Mouse (Mus musculus) left cerebral cortex, postnatal 4 days (tissue): ENCODE results near the gene Nlgn2. TPM values are rescaled to one million over a fixed set of nuclear protein-coding genes. Genes with fewer than 3 reads are reported as not detected.

Source experiments
- microRNA-seq: library from miRNA; unstranded; fragments of <30 nt; microRNA quantifications from one replicate; pipeline ENCODE4 v1.2.0, GENCODE M21; 2022
- total RNA-seq, 2 experiments: library from RNA; stranded (reverse); gene quantifications; 2 replicates each; pipeline ENCODE4 v1.2.3; 2021

Nlgn2 gene
- total RNA-seq, 2 experiments from 2014 or later: 237 to 257 TPM

Small RNAs within 50 kb of the gene (microRNA-seq; reads per million reads assigned to microRNA genes)
- not detected for gene Mir6924

Other genes starting within 250 kb of the Nlgn2 start
- 100 to 1,000 TPM; 166 to 200 TPM for gene Atp1b2, start 231.8 kb downstream of the Nlgn2 start, total RNA-seq
- gene Shbg, start 219.9 kb downstream of the Nlgn2 start, total RNA-seq: not detected
- 10 to 100 TPM in 1 of 2 experiments, 1 to 10 TPM in 1; 8.7 to 12.4 TPM for gene Sat2, start 215.8 kb downstream of the Nlgn2 start, total RNA-seq
- gene Fxr2, start 204.8 kb downstream of the Nlgn2 start, total RNA-seq: 100 to 1,000 TPM in 1 of 2 experiments, 10 to 100 TPM in 1; 98.2 to 107 TPM
- not detected for gene Sox15, start 182.5 kb downstream of the Nlgn2 start, total RNA-seq
- gene Mpdu1, start 175.1 kb downstream of the Nlgn2 start, total RNA-seq: 10 to 100 TPM; 83.6 to 85.3 TPM
- gene Cd68, start 171.6 kb downstream of the Nlgn2 start, total RNA-seq: 1 to 10 TPM; 7.1 to 8.5 TPM
- 100 to 1,000 TPM; 661 to 680 TPM for gene Eif4a1, start 165.4 kb downstream of the Nlgn2 start, total RNA-seq
- 100 to 1,000 TPM; 117 to 129 TPM for gene Senp3, start 155.7 kb downstream of the Nlgn2 start, total RNA-seq
- 1 to 10 TPM in 1 of 2 experiments, under 1 TPM in 1; 0.93 to 1.3 TPM for gene Tnfsf13, start 152.0 kb downstream of the Nlgn2 start, total RNA-seq
- 1 to 10 TPM; 6.4 to 8.7 TPM for gene Tnfsf12, start 141.9 kb downstream of the Nlgn2 start, total RNA-seq
- under 1 TPM; 0.30 to 0.97 TPM for gene Tnfsfm13, start 141.7 kb downstream of the Nlgn2 start, total RNA-seq
- 10 to 100 TPM; 49.6 to 54.6 TPM for gene Polr2a, start 79.1 kb downstream of the Nlgn2 start, total RNA-seq
- not detected for gene Slc35g3, start 75.8 kb downstream of the Nlgn2 start, total RNA-seq
- gene Zbtb4, start 71.9 kb downstream of the Nlgn2 start, total RNA-seq: 10 to 100 TPM; 47.9 to 52.5 TPM
- gene Chrnb1, start 41.8 kb downstream of the Nlgn2 start, total RNA-seq: 1 to 10 TPM in 1 of 2 experiments, under 1 TPM in 1; 0.48 to 1.5 TPM
- gene Fgf11, start 35.9 kb downstream of the Nlgn2 start, total RNA-seq: 10 to 100 TPM; 25.2 to 29.6 TPM
- not detected for gene Tmem102, start 32.2 kb downstream of the Nlgn2 start, total RNA-seq
- gene Gm39566, start 22.5 kb downstream of the Nlgn2 start, total RNA-seq: not detected
- gene Spem2, start 19.3 kb downstream of the Nlgn2 start, total RNA-seq: not detected
- gene Spem1, start 15.6 kb downstream of the Nlgn2 start, total RNA-seq: 1 to 10 TPM in 1 of 2 experiments, under 1 TPM in 1; 0.93 to 1.1 TPM
- gene Tmem256, start 730 bp upstream of the Nlgn2 start, total RNA-seq: 100 to 1,000 TPM; 140 to 155 TPM
- gene Plscr3, start 8.6 kb upstream of the Nlgn2 start, total RNA-seq: 10 to 100 TPM; 46.2 to 52.1 TPM
- not detected for gene Tnk1, start 20.9 kb upstream of the Nlgn2 start, total RNA-seq
- not detected for gene Tmem95, start 40.2 kb upstream of the Nlgn2 start, total RNA-seq
- 1 to 10 TPM in 1 of 2 experiments, under 1 TPM in 1; 0.38 to 1.0 TPM for gene Kctd11, start 43.6 kb upstream of the Nlgn2 start, total RNA-seq
- gene Acap1, start 57.8 kb upstream of the Nlgn2 start, total RNA-seq: under 1 TPM; 0.50 to 0.72 TPM
- 10 to 100 TPM in 1 of 2 experiments, 1 to 10 TPM in 1; 8.3 to 10.7 TPM for gene 2810408A11Rik, start 63.2 kb upstream of the Nlgn2 start, total RNA-seq
- 100 to 1,000 TPM; 157 to 165 TPM for gene Neurl4, start 63.3 kb upstream of the Nlgn2 start, total RNA-seq
- gene Gps2, start 76.1 kb upstream of the Nlgn2 start, total RNA-seq: 10 to 100 TPM; 37.8 to 38.3 TPM
- 100 to 1,000 TPM; 539 to 555 TPM for gene Eif5a, start 84.2 kb upstream of the Nlgn2 start, total RNA-seq
- gene Ybx2, start 98.0 kb upstream of the Nlgn2 start, total RNA-seq: 10 to 100 TPM; 16.1 to 23.5 TPM
- gene Slc2a4, start 110.4 kb upstream of the Nlgn2 start, total RNA-seq: 1 to 10 TPM; 1.7 to 3.2 TPM
- not detected for gene Cldn7, start 127.0 kb upstream of the Nlgn2 start, total RNA-seq
- gene Ctdnep1, start 143.4 kb upstream of the Nlgn2 start, total RNA-seq: 100 to 1,000 TPM in 1 of 2 experiments, 10 to 100 TPM in 1; 89.3 to 102 TPM
- 100 to 1,000 TPM; 112 to 116 TPM for gene Elp5, start 144.7 kb upstream of the Nlgn2 start, total RNA-seq
- 100 to 1,000 TPM; 303 to 307 TPM for gene Gabarap, start 153.4 kb upstream of the Nlgn2 start, total RNA-seq
- 10 to 100 TPM; 46.2 to 48.7 TPM for gene Phf23, start 158.0 kb upstream of the Nlgn2 start, total RNA-seq
- gene Dvl2, start 162.8 kb upstream of the Nlgn2 start, total RNA-seq: 10 to 100 TPM; 38.8 to 40.1 TPM
- gene Acadvl, start 177.6 kb upstream of the Nlgn2 start, total RNA-seq: 10 to 100 TPM; 44.8 to 45.0 TPM
- 100 to 1,000 TPM; 496 to 497 TPM for gene Dlg4, start 179.2 kb upstream of the Nlgn2 start, total RNA-seq
- 1 to 10 TPM; 3.7 to 3.9 TPM for gene Asgr1, start 216.3 kb upstream of the Nlgn2 start, total RNA-seq